Mouse (Mus musculus) T-cell, adult 66 days (primary cell): ENCODE measurements around the gene Olfr1192-ps1. TPM values are rescaled to one million over a fixed set of nuclear protein-coding genes. Genes with fewer than 3 reads are reported as not detected.

Source experiments
- total RNA-seq, 2 experiments: library from RNA; stranded (reverse); gene quantifications; 3 replicates in 1 of 2; 4 replicates in 1 of 2; pipeline ENCODE4 v1.2.4; 2023

Olfr1192-ps1 gene
- total RNA-seq, result not detected

GRCm38 (mm10) chr2:88648209-88648608 lies at the start of gene Olfr1192-ps1:
Gene Olfr1192-ps1 (plus strand): TSS chr2:88648509.

GRCm38 (mm10) chr2:88640242-88640641 lies 8.1 kb upstream of the Olfr1192-ps1 start, which contains the start of gene Olfr1191-ps1:
Gene Olfr1191-ps1 (plus strand): TSS chr2:88640542.

GRCm38 (mm10) chr2:88675328-88675727 lies 27.0 kb downstream of the Olfr1192-ps1 start, which contains the start of gene Olfr1193:
Gene Olfr1193 (plus strand): TSS chr2:88675628.

GRCm38 (mm10) chr2:88689087-88689486 lies 40.8 kb downstream of the Olfr1192-ps1 start, which contains the start of gene Olfr1195:
Gene Olfr1195 (minus strand): TSS chr2:88689187.

GRCm38 (mm10) chr2:88704497-88704896 lies 56.2 kb downstream of the Olfr1192-ps1 start, which contains the start of gene Olfr1196:
Gene Olfr1196 (minus strand): TSS chr2:88704597.

Other genes with a start within 250 kb of the Olfr1192-ps1 start
- gene Olfr1179, start 242.1 kb upstream of the Olfr1192-ps1 start, total RNA-seq, result not detected
- not detected for gene Olfr1180, start 229.4 kb upstream of the Olfr1192-ps1 start, total RNA-seq
- not detected for gene Olfr1181, start 222.3 kb upstream of the Olfr1192-ps1 start, total RNA-seq
- not detected for gene Gm13757, start 199.4 kb upstream of the Olfr1192-ps1 start, total RNA-seq
- gene Olfr1183, start 193.6 kb upstream of the Olfr1192-ps1 start, total RNA-seq, result not detected
- not detected for gene Olfr1184, start 164.9 kb upstream of the Olfr1192-ps1 start, total RNA-seq
- not detected for gene Olfr1185-ps1, start 155.2 kb upstream of the Olfr1192-ps1 start, total RNA-seq
- not detected for gene Olfr1186, start 130.0 kb upstream of the Olfr1192-ps1 start, total RNA-seq
- not detected for gene Olfr1188, start 91.6 kb upstream of the Olfr1192-ps1 start, total RNA-seq
- not detected for gene Olfr1189, start 62.1 kb upstream of the Olfr1192-ps1 start, total RNA-seq
- under 1 TPM in 1 of 2 experiments, not detected in 1; 0.17 TPM for gene Olfr1191-ps1, start 8.0 kb upstream of the Olfr1192-ps1 start, total RNA-seq
- not detected for gene Olfr1193, start 27.1 kb downstream of the Olfr1192-ps1 start, total RNA-seq
- not detected for gene Olfr1195, start 40.7 kb downstream of the Olfr1192-ps1 start, total RNA-seq
- not detected for gene Olfr1196, start 56.1 kb downstream of the Olfr1192-ps1 start, total RNA-seq
- not detected for gene Olfr1197, start 83.9 kb downstream of the Olfr1192-ps1 start, total RNA-seq
- gene Olfr1198, start 102.9 kb downstream of the Olfr1192-ps1 start, total RNA-seq, result not detected
- gene Olfr1199, start 112.0 kb downstream of the Olfr1192-ps1 start, total RNA-seq, result not detected
- not detected for gene Olfr1200, start 122.0 kb downstream of the Olfr1192-ps1 start, total RNA-seq
- gene Olfr1201, start 144.5 kb downstream of the Olfr1192-ps1 start, total RNA-seq, result not detected
- not detected for gene Olfr1202, start 166.0 kb downstream of the Olfr1192-ps1 start, total RNA-seq
- not detected for gene Olfr1205, start 181.2 kb downstream of the Olfr1192-ps1 start, total RNA-seq
- gene Olfr1204, start 200.8 kb downstream of the Olfr1192-ps1 start, total RNA-seq, result not detected
- gene Olfr1206, start 214.7 kb downstream of the Olfr1192-ps1 start, total RNA-seq, result not detected